Mouse (Mus musculus) layer of hippocampus, adult 9-11 months (tissue): Measurements from ENCODE around the gene Dusp2.
A peak's percentile ranks its signal among the peaks of the same experiment; 100 is the strongest.
"Not testable (repeated sequence)": the region's sequence is repeated elsewhere in the genome, so short reads cannot be mapped to it uniquely, and the experiment has no call there.

Experiments used
- DNase-seq: peaks from one replicate; pipeline ENCODE4 v3.0.0; 2022

Dusp2 gene

GRCm38 (mm10) chr2:127335767-127336496, at the start of gene Dusp2:
Gene Dusp2, plus strand, starts transcription at chr2:127336159.
- DNase-seq = peak; percentile 50

GRCm38 (mm10) chr2:127292250-127292649, 43.7 kb upstream of the Dusp2 start:
- no peak for DNase-seq

DNA sequence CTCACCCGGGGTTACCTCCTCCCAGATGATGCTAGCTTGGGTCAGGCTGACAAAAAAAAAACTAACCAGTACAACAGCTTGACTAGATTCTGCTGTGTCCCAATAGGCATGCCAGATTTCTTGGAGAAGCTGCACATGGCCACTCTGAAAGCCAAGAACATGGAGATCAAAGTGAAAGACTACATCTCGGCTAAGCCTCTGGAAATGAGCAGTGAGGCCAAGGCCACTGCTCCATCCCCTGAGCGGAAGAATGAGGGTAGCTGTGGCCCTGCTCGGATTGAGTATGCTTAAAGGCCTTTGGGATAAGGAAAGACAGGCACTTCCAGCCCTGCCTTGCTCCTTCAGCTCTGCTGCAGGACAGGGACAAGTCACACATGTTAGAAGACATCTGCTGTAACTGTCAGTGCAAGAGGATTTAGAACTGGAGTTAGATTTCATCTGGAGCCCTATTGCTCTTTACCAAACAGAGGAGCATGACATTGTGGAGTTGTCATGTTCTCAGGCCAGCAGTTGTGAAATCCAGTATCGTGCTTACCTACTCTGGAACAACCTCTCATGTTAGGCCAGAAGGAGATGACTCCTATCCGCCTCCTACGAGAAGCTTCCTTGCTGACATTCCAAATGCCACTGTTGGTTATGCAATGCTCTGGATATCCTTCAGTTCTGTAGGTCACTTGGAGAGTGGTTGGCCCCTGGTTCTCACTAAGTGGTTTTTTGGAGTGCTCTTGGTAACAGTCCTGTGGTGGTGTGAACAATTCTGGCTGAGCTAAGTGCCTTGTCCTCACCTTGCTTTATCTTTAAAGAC, 38.8 kb upstream of the Dusp2 start:
- DNase-seq = no peak

- DNase-seq = no peak
Measured at GRCm38 (mm10) chr2:127298056-127298455, 37.9 kb upstream of the Dusp2 start.

- DNase-seq = no peak
Measured at GRCm38 (mm10) chr2:127300701-127301100, 35.3 kb upstream of the Dusp2 start.

GRCm38 (mm10) chr2:127301883-127302282, 34.1 kb upstream of the Dusp2 start:
- DNase-seq = no peak

- not testable (repeated sequence) for DNase-seq
Measured at GRCm38 (mm10) chr2:127304192-127304591, 31.8 kb upstream of the Dusp2 start.

DNA sequence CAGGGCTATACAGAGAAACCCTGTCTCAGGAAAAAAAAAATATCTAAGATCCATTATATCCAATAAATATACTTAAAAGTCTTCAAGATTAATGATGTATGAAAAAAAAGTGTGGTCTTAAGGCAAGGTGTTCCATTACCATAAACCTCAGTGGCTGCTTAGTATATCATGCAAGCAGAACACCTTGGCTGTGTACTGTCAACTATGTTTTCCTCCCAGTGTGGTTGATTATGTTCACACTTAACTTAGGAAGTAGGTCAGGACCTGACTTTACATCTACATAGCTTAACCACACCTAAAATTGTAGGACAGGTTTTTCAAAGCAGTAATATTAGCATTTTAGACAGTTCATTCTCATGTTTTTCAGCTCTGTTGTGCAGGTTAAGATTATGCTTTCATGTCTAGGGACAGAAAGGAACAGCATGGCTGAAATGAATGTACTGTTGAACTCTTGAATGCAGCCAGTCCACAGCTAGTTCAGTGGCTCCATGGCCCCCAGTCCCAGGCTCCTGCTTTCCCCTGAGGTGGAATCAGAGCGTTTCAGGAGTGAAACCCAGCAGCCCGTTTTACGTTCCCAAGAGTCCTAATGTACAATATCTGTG, 31.2 kb upstream of the Dusp2 start:
- no peak for DNase-seq

GRCm38 (mm10) chr2:127306123-127306522, 29.8 kb upstream of the Dusp2 start:
- no peak for DNase-seq

GRCm38 (mm10) chr2:127307179-127307578, 28.8 kb upstream of the Dusp2 start:
- no peak for DNase-seq

GRCm38 (mm10) chr2:127308660-127309059, 27.3 kb upstream of the Dusp2 start:
- DNase-seq = no peak

DNA sequence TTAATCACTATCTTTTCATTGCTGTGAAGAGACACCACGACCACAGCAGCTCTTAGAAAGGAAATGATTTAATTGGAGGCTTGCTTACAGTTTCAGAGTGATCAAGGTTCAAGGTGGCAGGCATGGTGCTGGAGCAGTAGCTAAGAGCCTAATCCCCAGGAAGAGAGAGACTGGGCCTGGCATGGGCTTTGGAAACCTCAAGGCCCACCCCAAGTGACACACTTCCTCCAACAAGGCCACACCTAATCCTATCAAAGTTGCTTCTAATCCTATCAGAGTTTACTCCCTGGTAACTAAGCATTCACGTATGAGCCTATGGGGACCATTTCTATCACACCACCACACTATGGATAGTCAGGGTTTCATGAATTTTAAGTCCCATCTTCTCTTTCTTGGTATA, 25.7 kb upstream of the Dusp2 start:
- DNase-seq = no peak

GRCm38 (mm10) chr2:127310685-127311084, 25.3 kb upstream of the Dusp2 start:
- DNase-seq = no peak

- no peak for DNase-seq
Measured at GRCm38 (mm10) chr2:127311193-127311592, 24.8 kb upstream of the Dusp2 start.

DNA sequence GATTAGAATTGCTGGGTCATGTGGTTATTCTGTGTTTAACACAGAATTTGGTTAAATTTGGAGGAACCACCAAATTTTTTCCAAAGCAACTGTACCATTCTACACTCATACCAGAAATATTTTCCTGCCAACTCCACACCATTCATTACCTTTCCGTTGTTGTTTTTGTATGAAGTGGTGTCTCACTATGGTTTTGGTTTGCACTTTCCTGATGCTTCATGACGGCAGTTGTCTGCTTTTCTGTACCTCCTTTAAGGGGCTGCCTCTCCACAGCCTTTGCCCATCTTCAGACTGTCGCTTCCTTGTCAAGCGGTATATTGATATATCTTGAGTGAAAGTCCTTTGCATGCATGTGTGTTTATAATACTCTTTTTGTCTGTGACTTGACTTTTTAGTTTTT, 23.2 kb upstream of the Dusp2 start:
- DNase-seq = no peak

DNA sequence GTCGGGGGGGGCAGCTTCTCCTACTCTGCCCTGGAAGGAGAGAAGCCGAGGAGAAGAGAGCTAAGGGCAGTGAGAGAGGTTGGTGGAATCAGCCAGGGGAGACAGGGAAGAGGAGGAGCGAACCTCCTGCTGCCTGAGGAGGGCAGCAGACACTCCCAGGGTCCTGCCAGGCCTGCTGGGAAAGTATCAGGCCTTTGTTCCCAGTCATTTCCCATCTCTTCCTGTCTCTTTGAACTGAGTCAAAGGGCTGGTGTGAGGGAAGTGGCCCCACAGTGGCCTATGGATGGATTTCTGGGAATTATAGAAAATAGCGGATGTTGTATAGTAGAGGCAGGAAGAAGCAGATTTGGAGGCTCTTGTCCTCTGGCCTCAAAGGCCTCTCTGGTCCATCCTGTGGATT, 22.1 kb upstream of the Dusp2 start:
- no peak for DNase-seq

- DNase-seq = no peak
Measured at GRCm38 (mm10) chr2:127314467-127315154, 21.3 kb upstream of the Dusp2 start.

- no peak for DNase-seq
Measured at GRCm38 (mm10) chr2:127315155-127315470, 20.8 kb upstream of the Dusp2 start.

GRCm38 (mm10) chr2:127316431-127316830, 19.5 kb upstream of the Dusp2 start:
- no peak for DNase-seq

DNA sequence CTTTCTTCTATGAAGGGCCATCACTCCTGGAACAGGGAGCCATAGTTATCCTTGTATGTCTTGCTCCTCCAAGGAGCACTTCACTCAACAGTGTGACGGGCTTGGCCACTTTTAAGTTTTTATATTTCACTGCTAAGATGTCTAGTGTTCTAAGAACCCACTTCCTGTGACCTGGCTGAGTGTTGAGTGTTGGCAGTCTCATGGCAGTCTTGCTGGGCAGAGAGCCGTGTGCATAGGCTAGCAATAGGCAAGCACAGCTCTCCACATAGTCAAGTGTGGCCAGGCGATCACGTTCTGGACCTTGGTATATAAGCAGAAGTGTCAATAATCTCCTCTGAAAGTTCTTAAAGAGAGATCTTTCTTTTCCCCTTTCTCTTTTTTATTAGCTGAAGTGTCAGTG, 17.8 kb upstream of the Dusp2 start:
- no peak for DNase-seq

GRCm38 (mm10) chr2:127319071-127319470, 16.9 kb upstream of the Dusp2 start:
- no peak for DNase-seq

- DNase-seq = no peak
Measured at GRCm38 (mm10) chr2:127322671-127323285, 13.2 kb upstream of the Dusp2 start.

DNA sequence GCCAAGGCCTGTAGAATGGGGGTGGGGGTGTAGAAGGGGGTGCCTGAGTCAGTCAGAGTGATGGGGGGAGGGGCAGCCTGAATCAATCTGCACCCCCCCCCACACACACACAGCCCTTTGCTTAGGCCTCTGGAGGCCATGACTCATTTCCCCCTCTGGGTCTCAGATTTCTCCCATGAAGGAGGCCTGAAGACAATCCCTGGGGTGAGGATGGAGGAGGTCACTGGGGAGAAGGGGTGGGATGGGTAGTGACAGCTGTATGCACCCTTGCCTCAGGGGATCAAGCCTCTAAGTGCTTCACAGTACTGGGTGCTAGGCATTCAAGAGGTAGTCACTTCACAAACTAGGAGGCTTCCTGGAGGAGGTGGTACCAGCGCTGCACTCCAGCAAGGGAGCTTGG, 12.3 kb upstream of the Dusp2 start:
- DNase-seq = no peak
